Mouse (Mus musculus) lung, postnatal 25 days (tissue): ENCODE measurements around the gene Ptprs.
A peak's percentile ranks its signal among the peaks of the same experiment; 100 is the strongest.

Experiments
- DNase-seq: peaks from one replicate; pipeline ENCODE4 v3.0.0; 2022; ENCODE audit warnings: low spot score

The Ptprs gene

GRCm38 (mm10) chr17:56379281-56379834, 96.9 kb downstream of the Ptprs start:
- no peak for DNase-seq

- peak; percentile 20 for DNase-seq
These were observed 101.4 kb downstream of the Ptprs start for GRCm38 (mm10) chr17:56374851-56375250.

- no peak for DNase-seq
These were observed 102.9 kb downstream of the Ptprs start for GRCm38 (mm10) chr17:56373136-56374034.

- DNase-seq, result no peak
These were observed 104.2 kb downstream of the Ptprs start for GRCm38 (mm10) chr17:56372109-56372508.

- DNase-seq, result no peak
These were observed 105.1 kb downstream of the Ptprs start for GRCm38 (mm10) chr17:56371029-56371660.

GRCm38 (mm10) chr17:56370090-56370489, 106.2 kb downstream of the Ptprs start:
- no peak for DNase-seq

GRCm38 (mm10) chr17:56368291-56368790, 107.9 kb downstream of the Ptprs start:
- no peak for DNase-seq

GRCm38 (mm10) chr17:56365791-56366673, 110.3 kb downstream of the Ptprs start:
- no peak for DNase-seq
